8 mouse cellular contexts compared by ENCODE assay signal in the genomic region with DNA sequence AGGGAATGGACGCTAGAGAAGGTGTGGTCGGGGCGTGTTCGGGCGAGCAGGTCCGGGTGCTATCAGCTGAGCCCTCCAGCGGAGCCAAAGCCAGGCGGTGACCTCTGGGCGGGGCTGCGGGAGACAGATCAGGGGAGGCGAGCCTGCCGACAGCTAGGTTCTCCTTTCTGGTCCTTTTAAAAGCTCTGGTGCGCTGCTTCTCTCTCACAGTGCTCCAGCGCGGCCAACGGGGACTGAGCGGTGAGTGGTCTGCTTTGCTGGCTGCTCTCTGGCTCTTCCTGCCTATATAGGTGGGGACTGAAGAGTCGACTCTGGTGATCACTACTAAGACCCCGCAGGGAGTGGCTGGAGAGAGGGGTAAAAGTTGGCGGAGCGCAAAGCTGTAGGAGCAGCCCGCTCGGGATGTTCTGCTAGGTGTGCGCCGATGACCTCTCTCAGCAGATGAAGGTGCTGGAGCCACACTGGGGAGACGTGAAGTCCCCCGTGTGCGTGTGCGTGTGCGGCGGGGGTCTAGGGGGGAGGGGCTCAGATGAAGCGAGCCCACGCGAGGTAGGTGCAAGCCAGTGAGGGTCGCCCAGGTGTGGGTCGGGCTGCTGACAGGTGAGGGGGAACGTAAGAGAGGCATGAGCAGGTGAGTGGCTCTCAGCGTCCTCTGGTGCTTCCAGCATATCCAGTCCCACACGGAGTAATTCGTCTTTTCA. TPM values are rescaled to one million over a fixed set of nuclear protein-coding genes. Genes with fewer than 3 reads are reported as not detected.
DNase-seq lines count a peak whose midpoint lies in the region; ATAC-seq lines count a peak whose summit lies in the region.

No protein-coding gene starts in this region.

- under 1% methylated on average over 40 of the region's 40 CpGs for WGBS in embryonic facial prominence, embryonic 13.5 days
- under 1% methylated on average over 39 of the region's 40 CpGs for WGBS in heart, embryonic 16.5 days

- intact Hi-C loops in left cerebral cortex, postnatal 25 days (cut with DNase I), result loop anchor here (5.0 kb wide), 1 partner anchor 106 kb away; a partner anchor contains a TSS

- DNase-seq in urinary bladder, adult 2 months (ENCODE audit: low spot score), result peak; percentile 40
- DNase-seq in urinary bladder, postnatal 4 days (ENCODE audit: low spot score in 2 of 2), result no peak
- peak; percentile 75 to 76 for DNase-seq in kidney, postnatal 36 days
- peak; percentile 36 to 59 for DNase-seq in urinary bladder, postnatal 36 days (ENCODE audit: low spot score in 2 of 2)
- DNase-seq in left cerebral cortex, postnatal 25 days (ENCODE audit: low spot score in 2 of 2), result no peak

- ATAC-seq in embryonic facial prominence, embryonic 13.5 days (ENCODE audit: insufficient number of reproducible peaks, insufficient read depth, low FRiP score, low TSS enrichment, low read depth), result no peak
- peak; percentile 74 for ATAC-seq in heart, embryonic 16.5 days (replicated peaks; ENCODE audit: extremely low read depth, insufficient read depth, low FRiP score)
- ATAC-seq in megakaryocyte progenitor cell, adult 5-6 weeks (replicated peaks; ENCODE audit: poor library complexity), result peak; percentile 79

- H3K4me1 ChIP-seq in embryonic facial prominence, embryonic 13.5 days, result peaks cover 31% of the 10 kb centered on the region
- peaks cover 21% of the 10 kb centered on the region for H3K4me1 ChIP-seq in heart, embryonic 16.5 days (ENCODE audit: control insufficient read depth, insufficient read depth, low read length)

- H3K36me3 ChIP-seq in embryonic facial prominence, embryonic 13.5 days, result no peaks in the 10 kb centered on the region
- H3K36me3 ChIP-seq in heart, embryonic 16.5 days (ENCODE audit: control insufficient read depth, insufficient read depth), result no peaks in the 10 kb centered on the region

- peaks cover 75% of the 10 kb centered on the region for H3K27me3 ChIP-seq in embryonic facial prominence, embryonic 13.5 days
- peaks cover 6% of the 10 kb centered on the region for H3K27me3 ChIP-seq in heart, embryonic 16.5 days (ENCODE audit: control insufficient read depth, insufficient read depth, low read length)

- H3K9me3 ChIP-seq in embryonic facial prominence, embryonic 13.5 days, result no peaks in the 10 kb centered on the region
- no peaks in the 10 kb centered on the region for H3K9me3 ChIP-seq in heart, embryonic 16.5 days (replicated peaks; ENCODE audit: control insufficient read depth, low read length)

- H3K27ac ChIP-seq in embryonic facial prominence, embryonic 13.5 days, result no peak overlapping the region
- peak overlapping the region; percentile 82 for H3K27ac ChIP-seq in heart, embryonic 16.5 days (ENCODE audit: low read length)

- H3K9ac ChIP-seq in embryonic facial prominence, embryonic 13.5 days, result peak overlapping the region; percentile 54
- H3K9ac ChIP-seq in heart, embryonic 16.5 days (ENCODE audit: low read length), result peak overlapping the region; percentile 80

- H3K4me3 ChIP-seq in embryonic facial prominence, embryonic 13.5 days, result peak overlapping the region; percentile 43
- peak overlapping the region; percentile 75 for H3K4me3 ChIP-seq in heart, embryonic 16.5 days (ENCODE audit: low read length)

- H3K4me2 ChIP-seq in embryonic facial prominence, embryonic 13.5 days, result peak overlapping the region; percentile 86
- H3K4me2 ChIP-seq in heart, embryonic 16.5 days (ENCODE audit: low read depth, low read length), result peak overlapping the region; percentile 97

RNA-seq across cellular contexts. Expression of a gene that starts 0.7 kb away (rescaled TPM):
- polyA plus RNA-seq in urinary bladder, adult 2 months (2012; rRNA removed), result 4.7 and 5.2 TPM in 2 replicates
- 5.0 and 5.8 TPM in 2 replicates for polyA plus RNA-seq in embryonic facial prominence, embryonic 13.5 days (2015; fragmentation: Nextera tagmentation; extraction: Ambion mirVana)
- polyA plus RNA-seq in heart, embryonic 16.5 days (2015; fragmentation: Nextera tagmentation; extraction: Ambion mirVana), result 37.6 and 47.2 TPM in 2 replicates
- total RNA-seq in megakaryocyte progenitor cell, adult 5-6 weeks (2015), result 0.89 TPM in 1 of 2 replicates, not detected in the other
- total RNA-seq in megakaryocyte progenitor cell, adult 5-6 weeks (2017), result not detected in 2 replicates
- 1 to 10 TPM; 2.2 to 2.5 TPM for total RNA-seq in left cerebral cortex, postnatal 25 days (2021)

Comparison
In these comparisons a context has a peak if more than half of its experiments do, and no peak if none do; other contexts are left out.
1. DNase-seq: peak in urinary bladder, adult 2 months (single experiment), kidney, postnatal 36 days (2 of 2) and urinary bladder, postnatal 36 days (2 of 2); none in urinary bladder, postnatal 4 days (0 of 2) and left cerebral cortex, postnatal 25 days (0 of 2).